Mouse (Mus musculus) ES-E14 (cell line): Measurements from ENCODE around the gene Actl11. TPM values are rescaled to one million over a fixed set of nuclear protein-coding genes. Genes with fewer than 3 reads are reported as not detected.

ENCODE experiments used
- DNase-seq: peaks from one replicate; pipeline ENCODE4 v3.0.0-alpha.2; 2013; ENCODE audit warnings: low read depth, low spot score
- H3K27ac ChIP-seq: 2 replicates; pipeline ENCODE4 v1.5.1; 2012; ENCODE audit warnings: low read depth, mild to moderate bottlenecking, low read length, moderate library complexity, mixed read lengths; ENCODE audit not compliant: poor library complexity, insufficient read depth, severe bottlenecking
- H3K36me3 ChIP-seq: 2 replicates; pipeline ENCODE4 v1.6.1; 2012; ENCODE audit warnings: mild to moderate bottlenecking, low read length, moderate library complexity, mixed read lengths; ENCODE audit not compliant: control insufficient read depth, poor library complexity, insufficient read depth, severe bottlenecking
- H3K4me1 ChIP-seq, 2 experiments: fragments of 150-350 bp in 1 of 2; sonication (generic) in 1 of 2; 2 replicates each; pipeline ENCODE4 v1.6.1; 2012; ENCODE audit warnings: low read length in 2 of 2, mild to moderate bottlenecking in 1 of 2, mixed read lengths in 1 of 2; ENCODE audit not compliant: control insufficient read depth in 2 of 2, insufficient read depth in 2 of 2, poor library complexity in 1 of 2
- H3K4me3 ChIP-seq, 2 experiments: fragments of 150-350 bp in 1 of 2; sonication (generic) in 1 of 2; 2 replicates each; pipeline ENCODE4 v1.5.1; 2012; ENCODE audit warnings: low read length in 2 of 2, low read depth in 1 of 2, mild to moderate bottlenecking in 1 of 2, mixed read lengths in 1 of 2; ENCODE audit not compliant: insufficient read depth in 1 of 2, poor library complexity in 1 of 2, severe bottlenecking in 1 of 2
- H3K9ac ChIP-seq: 2 replicates; pipeline ENCODE4 v1.6.1; 2012; ENCODE audit warnings: low read depth, mild to moderate bottlenecking, low read length, mixed read lengths; ENCODE audit not compliant: poor library complexity, insufficient read depth, severe bottlenecking
- H3K9me3 ChIP-seq: fragments of 150-350 bp; sonication (generic); 2 replicates; pipeline ENCODE4 v1.6.1; 2012; ENCODE audit warnings: low read depth, mild to moderate bottlenecking, low read length; ENCODE audit not compliant: control insufficient read depth, insufficient read depth
- CHD2 ChIP-seq: IDR thresholded peaks from 2 replicates; pipeline ENCODE4 v1.6.1; 2014; ENCODE audit warnings: mild to moderate bottlenecking, low read depth, low read length, inconsistent platforms
- HCFC1 ChIP-seq: IDR thresholded peaks from 2 replicates; pipeline ENCODE4 v1.6.1; 2012; ENCODE audit warnings: low read length, inconsistent platforms, borderline replicate concordance; ENCODE audit not compliant: insufficient read depth
- MAFK ChIP-seq: IDR thresholded peaks from 2 replicates; pipeline ENCODE4 v1.6.1; 2014; ENCODE audit warnings: mild to moderate bottlenecking, low read depth, low read length, inconsistent platforms; ENCODE audit not compliant: insufficient read depth
- ZC3H11A ChIP-seq: IDR thresholded peaks from 2 replicates; pipeline ENCODE4 v1.6.1; 2012; ENCODE audit warnings: low read depth, mild to moderate bottlenecking, inconsistent platforms, low read length, borderline replicate concordance
- ZNF384 ChIP-seq: IDR thresholded peaks from 2 replicates; pipeline ENCODE4 v1.6.1; 2012; ENCODE audit warnings: low read depth, low read length, inconsistent platforms
- in situ Hi-C, 2 experiments: fragments of 600-800 bp; cut with MboI; formaldehyde crosslinking; loops; one replicate each; pipeline ENCODE4 v1.15.1; 2025; ENCODE audit warnings: low sequenced_read_pairs in 2 of 2, inconsistent platforms in 1 of 2; ENCODE audit not compliant: unreplicated experiment in 2 of 2
- total RNA-seq: library from RNA; depleted of rRNA; stranded (reverse); fragments of 300-350 nt; gene quantifications from 2 replicates; pipeline ENCODE4 v1.2.3, GENCODE M21; 2012

Actl11 gene
- total RNA-seq, 1 experiment: not detected

GRCm38 (mm10) chr9:107934146-107934545 is 5.9 kb downstream of the Actl11 start:
- Histone ChIP-seq H3K4me1 (peaks cover 0 to 7% of the 10 kb centered on the region in 2 experiments; a peak in 3 of 4 replicates), H3K9ac (no peak overlapping the region), H3K9me3 (no peaks in the 10 kb centered on the region), H3K4me3 (no peak overlapping the region), H3K27ac (no peak overlapping the region), H3K36me3 (no peaks in the 10 kb centered on the region)
- TF ChIP-seq MAFK: no peak
- TF ChIP-seq CHD2: no peak
- no peak for TF ChIP-seq ZNF384
- no peak for TF ChIP-seq HCFC1
- TF ChIP-seq ZC3H11A: no peak
- DNase-seq: no peak
- in situ Hi-C loops: no loop called here

GRCm38 (mm10) chr9:107935374-107935773 is 7.1 kb downstream of the Actl11 start, which contains the start of gene Camkv:
Camkv (plus strand) TSS chr9:107935674.
- H3K4me1 ChIP-seq: peaks cover 0 to 7% of the 10 kb centered on the region in 2 experiments; a peak in 3 of 4 replicates
- DNase-seq: no peak
- peak within 1 kb of the TSS; percentile 76 to 82 for H3K4me3 ChIP-seq
- H3K27ac ChIP-seq: no peak within 1 kb of the TSS; the same call in 1 of the 2 replicates
- H3K9ac ChIP-seq: peak within 1 kb of the TSS; percentile 53
- TF ChIP-seq HCFC1 (no peak), ZNF384 (no peak), ZC3H11A (no peak), CHD2 (no peak), MAFK (no peak)
- no peaks in the 10 kb centered on the region for H3K9me3 ChIP-seq
- in situ Hi-C loops: no loop called here
- no peaks in the 10 kb centered on the region for H3K36me3 ChIP-seq

GRCm38 (mm10) chr9:107935790-107936214 is 7.5 kb downstream of the Actl11 start:
- TF ChIP-seq HCFC1: 0 out of 2 replicates have a peak, but pooled peaks have one; percentile 49
- no peak for TF ChIP-seq CHD2
- peak; percentile 56 for DNase-seq
- H3K27ac ChIP-seq: no peak overlapping the region; the same call in 1 of the 2 replicates
- H3K4me1 ChIP-seq: peaks cover 0 to 7% of the 10 kb centered on the region in 2 experiments; a peak in 3 of 4 replicates
- H3K9ac ChIP-seq: peak overlapping the region; percentile 53
- no peaks in the 10 kb centered on the region for H3K36me3 ChIP-seq
- no peaks in the 10 kb centered on the region for H3K9me3 ChIP-seq
- peak overlapping the region; percentile 76 to 82 for H3K4me3 ChIP-seq
- in situ Hi-C loops: no loop called here

- in situ Hi-C loops: no loop called here
- H3K9ac ChIP-seq: peak overlapping the region; percentile 53
- no peak for DNase-seq
- no peak overlapping the region; the same call in 1 of the 2 replicates for H3K27ac ChIP-seq
- H3K4me3 ChIP-seq: peak overlapping the region; percentile 76 to 82
- no peaks in the 10 kb centered on the region for H3K9me3 ChIP-seq
- H3K4me1 ChIP-seq: peaks cover 0 to 7% of the 10 kb centered on the region in 2 experiments; a peak in 3 of 4 replicates
- no peaks in the 10 kb centered on the region for H3K36me3 ChIP-seq
- TF ChIP-seq MAFK: no peak
- no peak for TF ChIP-seq CHD2
- TF ChIP-seq HCFC1: no peak
- no peak for TF ChIP-seq ZNF384
- no peak for TF ChIP-seq ZC3H11A
Observed at GRCm38 (mm10) chr9:107936215-107936822, 8.1 kb downstream of the Actl11 start.
